Mouse (Mus musculus) kidney, postnatal 0 days (tissue): ENCODE measurements around the gene Lmna. TPM values are rescaled to one million over a fixed set of nuclear protein-coding genes. Genes with fewer than 3 reads are reported as not detected.

Experiments used
- ATAC-seq: fragments of 200-750 bp; cut with Nextera tagmentation; replicated peaks from 2 replicates; pipeline ENCODE4 v1.8.0; 2017; ENCODE audit warnings: low read depth, moderate number of reproducible peaks, moderate TSS enrichment, moderate library complexity; ENCODE audit not compliant: low FRiP score
- DNase-seq: peaks from one replicate; pipeline ENCODE4 v3.0.0-alpha.2; 2016; ENCODE audit warnings: low spot score
- H3K27ac ChIP-seq: fragments of 300-500 bp; sonication (generic); 2 replicates; pipeline ENCODE4 v1.5.1; 2014; ENCODE audit warnings: mild to moderate bottlenecking
- H3K27me3 ChIP-seq: fragments of 300-500 bp; sonication (generic); 2 replicates; pipeline ENCODE4 v1.6.1; 2014; ENCODE audit warnings: low read length, mixed read lengths; ENCODE audit not compliant: insufficient read depth
- H3K36me3 ChIP-seq: fragments of 300-500 bp; sonication (generic); 2 replicates; pipeline ENCODE4 v1.6.1; 2014; ENCODE audit warnings: low read length, mixed read lengths; ENCODE audit not compliant: insufficient read depth
- H3K4me1 ChIP-seq: fragments of 300-500 bp; sonication (generic); replicated peaks from 2 replicates; pipeline ENCODE4 v1.6.1; 2014; ENCODE audit warnings: antibody characterized with exemption, low read length, mixed read lengths; ENCODE audit not compliant: insufficient read depth
- H3K4me2 ChIP-seq: fragments of 300-500 bp; sonication (generic); 2 replicates; pipeline ENCODE4 v1.6.1; 2014; ENCODE audit warnings: mild to moderate bottlenecking, low read length, moderate library complexity, mixed read lengths
- H3K4me3 ChIP-seq: fragments of 300-500 bp; sonication (generic); replicated peaks from 2 replicates; pipeline ENCODE4 v1.5.1; 2014; ENCODE audit warnings: low read depth, low read length
- H3K9ac ChIP-seq: fragments of 300-500 bp; sonication (generic); 2 replicates; pipeline ENCODE4 v1.6.1; 2014; ENCODE audit warnings: low read depth, low read length
- H3K9me3 ChIP-seq: fragments of 300-500 bp; sonication (generic); replicated peaks from 2 replicates; pipeline ENCODE4 v1.6.1; 2016; ENCODE audit warnings: low read length, inconsistent platforms, mixed read lengths
- CTCF ChIP-seq: IDR thresholded peaks from 2 replicates; pipeline ENCODE4 v1.5.1; 2016; ENCODE audit warnings: antibody characterized with exemption, low read depth, mild to moderate bottlenecking, moderate library complexity
- WGBS: fragments of 180-500 bp; shearing (Covaris S2); extraction: QIAGEN DNeasy Blood & Tissue Kit; methylation state at CpG from one replicate; pipeline ENCODE4 v1.1.7; 2014; 5-methylcytosine and 5-hydroxymethylcytosine counted together
- polyA plus RNA-seq: library from polyadenylated mRNA; unstranded; fragments of >200 nt; fragmentation: Nextera tagmentation; extraction: Ambion mirVana; gene quantifications from 2 replicates; pipeline ENCODE4 v1.2.1, GENCODE M21; 2015

Lmna gene
- polyA plus RNA-seq, 1 experiment from 2014 or later, result 99.3 TPM

- no peak for TF ChIP-seq CTCF
- no peaks in the 10 kb centered on the region for H3K27me3 ChIP-seq
- H3K4me2 ChIP-seq, result no peak overlapping the region
- H3K4me3 ChIP-seq, result no peak overlapping the region
- H3K4me1 ChIP-seq, result no peaks in the 10 kb centered on the region
- 81% methylated on average over 4 of the region's 4 CpGs for WGBS
- H3K9ac ChIP-seq, result no peak overlapping the region
- peaks cover 17% of the 10 kb centered on the region for H3K36me3 ChIP-seq
- no peaks in the 10 kb centered on the region for H3K9me3 ChIP-seq
- ATAC-seq (no peak), DNase-seq (no peak)
- H3K27ac ChIP-seq, result no peak overlapping the region
These were observed 29.9 kb downstream of the Lmna start for GRCm38 (mm10) chr3:88479828-88480227.

DNA sequence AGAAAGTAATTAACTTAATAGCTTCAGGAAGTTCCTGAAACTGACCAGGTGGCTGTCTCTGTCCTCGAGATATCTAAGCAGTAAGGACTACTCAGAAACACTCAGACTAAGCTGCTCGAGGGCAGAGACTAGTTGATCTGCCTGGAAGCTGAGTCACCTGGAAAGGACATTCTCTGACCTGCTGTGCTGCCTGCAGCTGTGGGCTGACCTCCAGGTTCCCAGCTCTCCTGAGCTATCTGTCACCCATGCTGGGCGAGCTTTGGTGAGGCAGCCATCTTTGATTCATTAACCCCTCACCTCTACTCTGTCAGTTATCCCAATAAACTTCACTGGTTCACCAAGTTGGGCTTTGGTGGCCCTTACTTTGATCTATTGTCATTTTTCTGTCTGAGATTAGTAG, 30.6 kb downstream of the Lmna start:
- Histone ChIP-seq H3K9me3 (no peaks in the 10 kb centered on the region), H3K4me3 (no peak overlapping the region), H3K4me1 (no peaks in the 10 kb centered on the region), H3K27me3 (no peaks in the 10 kb centered on the region), H3K36me3 (peaks cover 14% of the 10 kb centered on the region), H3K9ac (no peak overlapping the region), H3K4me2 (no peak overlapping the region), H3K27ac (no peak overlapping the region)
- DNase-seq (no peak), ATAC-seq (no peak)
- TF ChIP-seq CTCF, result no peak
- WGBS, result 52% methylated on average over 3 of the region's 3 CpGs

GRCm38 (mm10) chr3:88477735-88478134, 32.0 kb downstream of the Lmna start:
- no peak overlapping the region for H3K27ac ChIP-seq
- ATAC-seq (peak; percentile 57; the same call in 1 of the 2 replicates), DNase-seq (peak; percentile 87)
- 2% methylated on average over 8 of the region's 8 CpGs for WGBS
- H3K4me1 ChIP-seq, result no peaks in the 10 kb centered on the region
- no peak overlapping the region for H3K9ac ChIP-seq
- H3K9me3 ChIP-seq, result no peaks in the 10 kb centered on the region
- H3K4me2 ChIP-seq, result no peak overlapping the region
- H3K36me3 ChIP-seq, result peaks cover 8% of the 10 kb centered on the region; the same call in 1 of the 2 replicates
- no peak overlapping the region for H3K4me3 ChIP-seq
- TF ChIP-seq CTCF, result peak; percentile 91
- H3K27me3 ChIP-seq, result no peaks in the 10 kb centered on the region

DNA sequence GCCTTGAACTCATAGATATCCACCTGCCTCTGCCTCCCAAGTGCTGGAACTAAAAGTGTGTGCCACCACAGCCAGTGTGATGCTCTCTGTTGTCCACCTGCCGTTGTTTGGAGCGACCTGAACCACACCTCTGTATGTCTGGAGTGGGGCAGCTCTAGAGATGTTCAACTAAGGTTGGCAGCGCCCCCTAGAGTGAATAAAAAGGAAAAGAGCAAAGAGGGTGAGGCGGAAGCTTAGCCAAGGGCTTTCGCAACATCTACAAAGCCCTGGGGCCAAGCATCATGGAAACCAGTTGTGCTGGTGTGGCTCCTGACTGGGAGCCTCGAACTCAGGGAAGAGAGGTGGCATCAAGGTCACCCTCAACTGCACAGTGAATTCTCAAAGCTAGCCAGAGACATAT, 33.4 kb downstream of the Lmna start:
- DNase-seq, result no peak
- H3K4me2 ChIP-seq, result no peak overlapping the region

GRCm38 (mm10) chr3:88473571-88473970, 36.2 kb downstream of the Lmna start:
- ATAC-seq, result no peak
- no peak for DNase-seq
- H3K4me2 ChIP-seq, result no peak overlapping the region
- H3K9me3 ChIP-seq, result no peaks in the 10 kb centered on the region
- WGBS, result 82% methylated on average over 1 of the region's 1 CpGs
- TF ChIP-seq CTCF, result no peak
- H3K36me3 ChIP-seq, result no peaks in the 10 kb centered on the region
- H3K4me1 ChIP-seq, result 0 out of 2 replicates have a peak, but pooled peaks cover 2% of the 10 kb centered on the region
- H3K9ac ChIP-seq, result no peak overlapping the region
- no peaks in the 10 kb centered on the region for H3K27me3 ChIP-seq
- no peak overlapping the region for H3K4me3 ChIP-seq
- H3K27ac ChIP-seq, result no peak overlapping the region

More for the DNA sequence above, 33.4 kb downstream of the Lmna start:
- Histone ChIP-seq H3K4me3 (no peak overlapping the region), H3K4me1 (no peaks in the 10 kb centered on the region), H3K9me3 (no peaks in the 10 kb centered on the region), H3K36me3 (no peaks in the 10 kb centered on the region), H3K27ac (no peak overlapping the region), H3K27me3 (no peaks in the 10 kb centered on the region), H3K9ac (no peak overlapping the region)
- 66% methylated on average over 6 of the region's 6 CpGs for WGBS
- no peak for ATAC-seq
- peak; percentile 33; the same call in 1 of the 2 replicates for TF ChIP-seq CTCF

DNA sequence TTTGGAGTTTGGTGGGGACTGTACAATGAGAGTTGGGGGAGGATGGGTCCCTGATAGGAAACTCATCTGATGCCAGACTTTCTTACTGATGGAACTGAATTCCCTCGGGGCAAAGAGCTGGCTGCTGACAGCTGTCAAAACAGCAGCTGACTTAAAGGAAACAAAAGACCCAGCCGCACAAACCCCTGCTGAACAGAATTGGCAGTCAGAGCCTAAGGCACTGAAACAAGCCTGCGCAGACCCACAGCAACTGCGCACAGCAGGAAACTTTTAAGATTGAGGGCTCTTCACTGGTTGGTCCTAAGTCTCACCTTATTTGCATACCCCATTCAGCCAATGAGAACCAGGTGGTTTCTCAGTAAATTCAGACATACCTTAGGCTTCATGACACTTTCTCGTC, 36.7 kb downstream of the Lmna start:
- ATAC-seq (no peak), DNase-seq (peak; percentile 27)
- no peak for TF ChIP-seq CTCF
- peak overlapping the region; percentile 31; the same call in 1 of the 2 replicates for H3K27ac ChIP-seq
- no peak overlapping the region for H3K4me3 ChIP-seq
- H3K9ac ChIP-seq, result no peak overlapping the region
- 0 out of 2 replicates have a peak, but pooled peaks cover 2% of the 10 kb centered on the region for H3K4me1 ChIP-seq
- H3K9me3 ChIP-seq, result no peaks in the 10 kb centered on the region
- 36% methylated on average over 5 of the region's 5 CpGs for WGBS
- no peak overlapping the region for H3K4me2 ChIP-seq
- no peaks in the 10 kb centered on the region for H3K27me3 ChIP-seq
- no peaks in the 10 kb centered on the region for H3K36me3 ChIP-seq

GRCm38 (mm10) chr3:88470943-88471479, 38.7 kb downstream of the Lmna start:
- peak; percentile 62 for DNase-seq
- 39% methylated on average over 10 of the region's 10 CpGs for WGBS
- H3K4me2 ChIP-seq, result no peak overlapping the region

More at GRCm38 (mm10) chr3:88470943-88471479, 38.7 kb downstream of the Lmna start:
- Histone ChIP-seq H3K27me3 (no peaks in the 10 kb centered on the region), H3K4me3 (no peak overlapping the region), H3K9me3 (no peaks in the 10 kb centered on the region), H3K36me3 (no peaks in the 10 kb centered on the region), H3K9ac (no peak overlapping the region), H3K4me1 (0 out of 2 replicates have a peak, but pooled peaks cover 2% of the 10 kb centered on the region), H3K27ac (peak overlapping the region; percentile 83)
- ATAC-seq, result peak; percentile 81
- 0 out of 2 replicates have a peak, but pooled peaks have one; percentile 15 for TF ChIP-seq CTCF
